Mouse (Mus musculus) layer of hippocampus, postnatal 10 days (tissue): ENCODE measurements around the gene Fbxo44. TPM values are rescaled to one million over a fixed set of nuclear protein-coding genes. Genes with fewer than 3 reads are reported as not detected.
"Not testable (repeated sequence)": the region's sequence is repeated elsewhere in the genome, so short reads cannot be mapped to it uniquely, and the experiment has no call there.

Source experiments
- DNase-seq, 2 experiments: peaks; one replicate each; pipeline ENCODE4 v3.0.0; 2021; ENCODE audit warnings: low spot score in 2 of 2
- total RNA-seq, 2 experiments: library from RNA; stranded (reverse); gene quantifications; 2 replicates each; pipeline ENCODE4 v1.2.3; 2021

Gene Fbxo44
- total RNA-seq, 2 experiments from 2014 or later: 86.6 to 87.7 TPM

- no peak for DNase-seq
These were observed 28.7 kb downstream of the Fbxo44 start for GRCm38 (mm10) chr4:148131497-148132081.

GRCm38 (mm10) chr4:148130561-148131413, 29.5 kb downstream of the Fbxo44 start, which contains the start of gene Draxin:
Gene Draxin (minus strand): TSS chr4:148130698.
- peak; percentile 48 to 69 for DNase-seq

GRCm38 (mm10) chr4:148130133-148130532, 30.1 kb downstream of the Fbxo44 start, which contains the start of gene Mad2l2:
Gene Mad2l2 (plus strand): TSS chr4:148130384.
- no peak for DNase-seq

- no peak for DNase-seq
These were observed 31.6 kb downstream of the Fbxo44 start for GRCm38 (mm10) chr4:148128672-148129071.

GRCm38 (mm10) chr4:148128241-148128640, 32.0 kb downstream of the Fbxo44 start:
- DNase-seq: no peak

- no peak for DNase-seq
These were observed 37.6 kb downstream of the Fbxo44 start for GRCm38 (mm10) chr4:148122694-148123066.

GRCm38 (mm10) chr4:148121982-148122693, 38.1 kb downstream of the Fbxo44 start:
- DNase-seq: no peak

GRCm38 (mm10) chr4:148121362-148121761, 38.9 kb downstream of the Fbxo44 start:
- peak; percentile 94 for DNase-seq

- peak in 1 of 2 experiments; percentile 16 for DNase-seq
These were observed 39.7 kb downstream of the Fbxo44 start for GRCm38 (mm10) chr4:148120555-148120954.

GRCm38 (mm10) chr4:148119578-148119977, 40.7 kb downstream of the Fbxo44 start:
- DNase-seq: not testable (repeated sequence)

- no peak for DNase-seq
These were observed 42.9 kb downstream of the Fbxo44 start for GRCm38 (mm10) chr4:148117392-148117791.

- DNase-seq: no peak
These were observed 43.6 kb downstream of the Fbxo44 start for GRCm38 (mm10) chr4:148116657-148117056.

GRCm38 (mm10) chr4:148115467-148115866, 44.8 kb downstream of the Fbxo44 start:
- DNase-seq: peak; percentile 40 to 49

GRCm38 (mm10) chr4:148114758-148115391, 45.4 kb downstream of the Fbxo44 start:
- peak; percentile 94 for DNase-seq

- no peak for DNase-seq
These were observed 47.8 kb downstream of the Fbxo44 start for GRCm38 (mm10) chr4:148112519-148112918.

GRCm38 (mm10) chr4:148109215-148109614, 51.1 kb downstream of the Fbxo44 start:
- DNase-seq: no peak

- peak in 1 of 2 experiments; percentile 42 for DNase-seq
These were observed 51.6 kb downstream of the Fbxo44 start for GRCm38 (mm10) chr4:148108565-148109100.

GRCm38 (mm10) chr4:148107621-148108291, 52.5 kb downstream of the Fbxo44 start:
- peak; percentile 52 to 60 for DNase-seq

- DNase-seq: no peak
These were observed 56.1 kb downstream of the Fbxo44 start for GRCm38 (mm10) chr4:148104146-148104545.
